Mouse (Mus musculus) cerebellum, adult 9-10 months (tissue): ENCODE results near the gene Actl6b.

ENCODE experiments used
- DNase-seq: peaks from one replicate; pipeline ENCODE4 v3.0.0; 2022

The Actl6b gene

DNA sequence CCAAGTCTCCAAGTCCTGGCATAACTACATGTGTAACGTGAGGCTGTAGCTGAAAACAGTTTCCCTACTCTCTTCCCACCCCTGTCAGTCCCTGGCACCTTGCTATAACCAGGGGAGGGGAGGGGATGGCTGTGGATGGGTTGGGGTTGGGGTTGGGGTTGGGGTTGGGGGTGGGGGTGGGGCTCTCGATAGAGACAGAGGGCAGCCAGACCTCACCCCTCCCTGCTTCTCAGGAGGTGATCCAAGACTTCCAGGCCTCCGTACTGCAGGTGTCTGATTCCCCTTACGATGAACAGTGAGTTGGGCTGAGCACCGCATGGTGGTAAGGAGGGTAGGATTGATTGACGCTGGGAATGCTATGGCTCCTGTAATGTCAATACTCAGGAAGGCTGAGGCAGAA is 12.4 kb downstream of the Actl6b start:
- no peak for DNase-seq

DNA sequence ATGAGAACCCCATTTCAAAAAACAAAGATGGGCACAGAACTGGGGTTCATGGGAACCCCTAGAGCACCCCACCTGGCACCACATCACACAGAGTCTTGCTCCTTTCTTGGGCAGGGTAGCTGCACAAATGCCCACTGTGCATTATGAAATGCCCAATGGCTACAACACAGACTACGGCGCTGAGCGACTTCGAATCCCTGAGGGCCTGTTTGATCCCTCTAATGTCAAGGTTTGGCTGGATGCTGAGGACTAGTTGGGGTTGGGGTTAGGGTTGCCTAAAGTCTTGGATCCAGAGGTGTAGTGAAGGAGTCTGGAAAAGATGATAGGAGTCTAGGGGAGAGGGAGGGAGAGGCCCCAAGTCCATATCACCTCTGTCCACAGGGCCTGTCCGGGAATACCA is 13.1 kb downstream of the Actl6b start:
- DNase-seq = no peak

DNA sequence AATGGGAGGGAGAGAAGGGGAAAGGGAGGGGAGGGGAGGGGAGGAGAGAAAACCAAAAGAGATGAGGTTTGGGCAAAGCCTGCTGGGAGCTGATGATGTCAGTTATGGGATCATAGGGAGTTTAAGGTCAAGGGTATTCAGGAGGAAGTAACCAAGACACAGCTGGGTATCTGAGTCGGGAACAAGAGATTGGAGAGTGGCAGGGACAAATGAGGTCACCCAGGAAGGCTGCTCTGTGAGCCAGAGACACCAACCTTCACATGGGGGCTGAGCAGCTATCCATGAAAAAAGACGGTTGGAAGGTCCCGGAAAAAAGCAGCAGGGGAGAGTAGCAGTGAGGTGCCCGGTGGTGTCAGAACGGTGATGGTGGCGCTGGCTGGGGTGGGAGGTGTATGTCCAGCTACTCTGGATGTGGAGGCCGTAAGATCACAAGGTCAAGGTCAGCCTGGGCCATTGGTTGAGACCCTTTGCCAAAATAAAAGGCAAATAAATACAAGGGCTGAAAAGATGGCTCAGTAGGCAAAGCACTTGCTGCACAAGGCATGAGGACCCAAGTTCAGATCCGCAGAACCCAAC is 15.0 kb downstream of the Actl6b start:
- no peak for DNase-seq

DNA sequence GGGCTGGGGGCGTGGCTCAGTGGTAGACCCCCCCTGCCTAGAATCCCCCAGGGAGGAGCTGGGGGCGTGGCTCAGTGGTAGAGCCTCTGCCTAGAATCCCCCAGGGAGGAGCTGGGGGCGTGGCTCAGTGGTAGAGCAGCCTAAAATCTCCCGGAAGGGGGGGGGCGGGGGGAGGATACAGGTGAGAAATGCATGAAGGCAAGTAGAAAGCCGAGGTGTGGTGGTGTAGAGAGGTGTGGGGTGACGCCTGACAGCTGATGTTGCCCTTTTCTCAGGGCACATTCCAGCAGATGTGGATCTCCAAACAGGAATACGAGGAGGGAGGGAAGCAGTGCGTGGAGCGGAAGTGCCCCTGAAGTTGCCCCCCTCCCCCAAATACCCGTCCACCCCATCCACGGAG is 15.7 kb downstream of the Actl6b start:
- DNase-seq = no peak

DNA sequence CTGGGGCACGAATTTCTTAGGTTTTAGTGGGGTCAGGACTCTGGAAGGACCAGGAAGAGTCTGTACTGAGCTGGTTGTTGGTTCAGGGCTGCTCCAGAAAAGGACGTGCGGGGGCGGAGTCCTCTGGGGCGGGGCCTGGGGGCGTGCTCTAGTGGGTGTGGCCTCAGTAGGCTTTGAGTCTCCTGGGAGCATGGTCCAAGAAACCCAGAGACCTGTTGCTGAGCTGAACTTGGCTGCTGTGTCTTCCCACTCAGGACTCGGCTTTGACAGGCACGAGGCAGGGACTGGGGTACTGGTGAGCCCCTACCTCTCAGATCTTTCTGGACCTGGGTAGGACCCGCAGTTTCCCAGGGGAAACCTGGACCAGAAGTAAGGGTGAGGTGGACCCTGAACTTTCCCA is 16.3 kb downstream of the Actl6b start, which contains the start of gene Tfr2:
Tfr2 (plus strand) TSS at position 176 of the 400 bp plus-strand sequence.
- no peak for DNase-seq

DNA sequence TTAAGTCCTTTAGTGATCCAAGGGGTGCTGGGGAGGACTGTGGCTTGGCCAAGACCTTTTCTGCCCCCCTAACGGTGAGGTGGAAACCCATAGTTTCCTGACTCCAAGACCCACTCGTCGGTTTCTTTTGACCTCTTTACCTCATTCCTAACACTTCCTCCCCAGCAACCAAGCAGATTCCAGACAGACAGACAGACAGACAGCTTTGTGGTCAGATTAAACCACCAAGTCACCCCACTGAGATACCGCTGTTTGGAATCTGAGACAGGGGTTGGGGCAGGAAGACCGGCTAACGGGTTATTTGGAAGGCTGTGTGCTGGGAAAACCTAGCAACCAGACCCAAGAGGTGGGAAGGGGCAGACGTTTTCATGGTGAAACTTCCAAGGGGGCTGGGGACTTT is 16.9 kb downstream of the Actl6b start:
- no peak for DNase-seq

DNA sequence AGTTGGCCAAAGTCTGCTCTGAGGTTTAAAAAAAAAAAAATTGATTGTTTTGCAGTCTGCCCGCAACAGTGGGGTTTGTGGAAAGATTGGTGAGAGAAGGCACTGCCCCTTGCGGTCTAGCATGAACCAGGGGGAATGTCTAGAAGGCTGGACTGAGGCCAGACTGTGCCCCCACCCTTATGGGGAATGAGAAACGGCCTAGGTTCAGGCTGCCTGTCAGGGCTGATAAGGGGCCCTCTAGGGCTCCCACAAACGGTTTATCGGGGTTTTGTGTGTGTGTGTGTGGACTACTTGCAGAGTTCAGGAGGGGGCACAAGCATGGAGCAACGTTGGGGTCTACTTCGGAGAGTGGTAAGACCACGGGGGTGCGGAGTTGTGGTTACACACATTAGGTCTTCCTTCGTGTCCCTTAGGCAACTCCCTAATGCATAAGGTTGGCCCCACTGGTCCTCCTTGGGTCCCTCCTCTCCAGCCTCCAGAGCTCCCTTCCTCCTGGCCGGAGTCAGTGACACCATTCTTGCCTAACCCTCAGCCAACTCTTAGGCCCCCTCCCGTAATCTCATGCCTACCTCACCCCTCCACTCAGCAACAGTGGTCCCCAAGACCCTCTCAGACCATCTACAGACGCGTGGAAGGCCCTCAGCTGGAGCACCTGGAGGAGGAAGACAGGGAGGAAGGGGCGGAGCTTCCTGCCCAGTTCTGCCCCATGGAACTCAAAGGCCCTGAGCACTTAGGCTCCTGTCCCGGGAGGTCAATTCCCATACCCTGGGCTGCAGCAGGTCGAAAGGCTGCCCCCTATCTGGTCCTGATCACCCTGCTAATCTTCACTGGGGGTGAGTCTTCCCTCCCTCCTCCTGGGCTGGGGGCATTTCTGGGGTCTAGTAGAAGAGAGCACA is 17.6 kb downstream of the Actl6b start:
- DNase-seq = no peak

DNA sequence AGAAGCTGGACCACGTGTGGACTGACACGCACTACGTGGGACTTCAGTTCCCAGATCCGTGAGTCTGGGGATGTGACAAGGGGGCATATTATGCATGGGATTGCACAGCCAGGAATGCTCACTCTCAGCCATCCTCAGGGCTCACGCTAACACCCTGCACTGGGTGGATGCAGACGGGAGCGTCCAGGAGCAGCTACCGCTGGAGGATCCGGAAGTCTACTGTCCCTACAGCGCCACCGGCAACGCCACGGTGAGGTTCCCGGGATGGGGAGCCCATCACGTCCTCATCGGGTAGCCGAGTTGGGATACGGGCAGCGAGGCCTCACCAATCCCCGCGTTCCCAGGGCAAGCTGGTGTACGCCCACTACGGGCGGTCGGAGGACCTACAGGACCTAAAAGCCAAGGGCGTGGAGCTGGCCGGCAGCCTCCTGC is 21.2 kb downstream of the Actl6b start:
- peak; percentile 84 for DNase-seq

DNA sequence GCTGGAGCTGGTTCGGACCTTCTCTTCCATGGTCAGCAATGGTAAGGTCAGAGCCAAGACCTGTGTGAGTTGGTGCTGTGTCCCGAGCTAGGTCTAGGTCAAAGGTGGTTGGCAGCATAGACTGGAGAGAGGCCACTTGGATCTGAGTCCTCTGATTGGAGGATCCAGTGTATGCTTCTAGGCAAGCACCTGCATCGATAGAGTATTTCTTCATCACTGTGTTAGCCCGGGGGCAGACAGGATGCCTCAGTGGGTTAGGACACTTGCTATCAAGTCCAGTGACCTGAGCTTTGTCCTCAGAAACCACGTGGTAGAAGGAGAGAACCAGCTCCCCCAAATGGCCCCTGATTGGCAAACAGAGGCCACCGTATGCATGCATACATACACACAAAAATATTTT is 26.9 kb downstream of the Actl6b start:
- no peak for DNase-seq

DNA sequence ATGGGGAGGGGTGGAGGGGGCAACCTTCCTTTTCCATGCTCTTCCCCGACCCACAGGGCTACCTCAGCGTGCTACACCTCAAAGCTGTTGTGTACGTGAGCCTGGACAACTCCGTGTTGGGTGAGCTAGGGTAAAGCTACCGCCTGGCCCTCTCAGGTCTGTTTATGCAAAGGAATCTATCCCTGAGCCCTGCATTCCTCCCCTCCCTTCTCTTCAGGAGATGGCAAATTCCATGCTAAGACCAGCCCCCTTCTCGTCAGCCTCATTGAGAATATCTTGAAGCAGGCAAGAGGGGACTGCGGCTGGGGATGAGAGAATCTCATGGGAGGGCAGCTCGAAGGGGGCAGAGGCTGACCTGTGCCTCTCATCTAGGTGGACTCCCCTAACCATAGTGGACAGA is 29.4 kb downstream of the Actl6b start:
- DNase-seq = no peak

DNA sequence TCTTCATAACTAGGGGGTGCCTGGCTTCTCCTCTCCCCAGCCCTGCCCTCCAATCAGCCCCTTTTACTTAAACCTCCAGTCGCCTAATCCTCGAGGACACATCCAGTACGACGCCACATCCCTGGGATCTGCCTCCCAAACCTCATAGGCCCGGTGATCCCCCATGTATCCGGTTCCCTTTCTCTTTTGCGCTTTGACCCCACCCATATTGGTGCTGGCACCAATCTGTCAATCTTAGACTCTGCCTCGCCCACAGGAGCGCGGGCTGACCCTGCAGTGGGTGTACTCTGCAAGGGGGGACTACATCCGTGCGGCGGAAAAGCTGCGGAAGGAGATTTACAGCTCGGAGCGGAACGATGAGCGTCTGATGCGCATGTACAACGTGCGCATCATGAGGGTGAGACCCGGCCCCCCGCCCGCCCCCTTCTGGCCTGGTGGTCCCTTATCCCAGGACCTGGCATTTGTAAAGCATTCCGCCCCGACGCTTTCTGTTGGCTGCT is 30.4 kb downstream of the Actl6b start:
- DNase-seq = no peak

DNA sequence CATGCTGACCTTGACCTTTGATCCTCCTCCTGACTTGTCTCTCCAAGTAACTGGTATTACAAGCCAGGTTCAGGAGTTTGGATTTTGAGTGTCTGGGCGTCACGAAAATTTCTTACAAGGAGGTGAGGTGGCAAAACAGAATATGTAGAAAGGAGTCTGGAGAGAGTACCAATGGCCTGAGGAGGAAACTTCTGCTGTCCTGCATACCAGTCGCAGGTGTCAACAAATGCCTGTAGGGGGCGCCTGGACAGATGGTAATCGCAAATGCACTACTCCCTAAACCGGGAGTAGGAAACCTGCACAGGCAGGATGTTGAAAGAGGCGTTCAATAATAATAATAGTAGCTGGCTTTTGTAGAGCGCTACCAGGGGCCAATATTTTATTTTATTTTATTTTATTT is 31.7 kb downstream of the Actl6b start:
- DNase-seq = peak; percentile 82

DNA sequence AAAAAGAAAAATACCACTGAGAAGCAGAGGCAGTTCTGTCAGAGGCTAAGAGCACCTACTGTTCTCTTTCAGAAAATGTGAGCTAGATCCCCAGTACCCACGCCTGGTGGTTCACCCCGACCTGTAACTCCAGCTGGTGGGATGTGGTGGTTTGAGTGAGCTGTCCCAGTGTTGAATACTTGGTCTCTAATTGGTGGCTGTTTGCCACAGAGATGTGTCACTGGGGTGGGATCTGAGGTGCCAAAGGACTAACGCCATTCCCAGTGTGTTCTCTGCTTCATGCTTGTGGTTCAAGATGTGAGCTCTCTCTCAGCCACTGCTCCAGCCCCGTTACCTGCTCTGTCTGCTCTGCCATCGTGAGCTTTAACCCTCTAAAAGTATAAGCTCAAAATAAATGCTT is 37.2 kb downstream of the Actl6b start:
- DNase-seq = no peak

DNA sequence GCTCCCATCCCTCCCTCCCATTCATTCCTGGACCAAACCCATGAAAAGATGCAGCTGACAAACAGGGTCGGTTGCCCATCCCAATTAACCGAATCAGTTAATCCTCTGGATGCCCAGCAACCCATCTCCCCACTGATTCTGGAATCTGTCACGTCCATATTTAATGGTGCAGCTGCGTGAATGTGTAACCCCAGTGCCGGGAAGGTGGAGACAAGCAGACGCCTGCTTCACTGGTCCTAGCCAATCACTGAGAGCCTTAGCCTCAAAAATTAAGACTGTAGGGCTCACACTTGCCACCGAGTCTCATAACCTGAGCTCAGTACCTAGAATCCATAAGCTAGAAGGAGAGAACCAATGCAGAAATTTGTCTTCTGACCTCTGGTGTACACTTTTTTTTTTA is 42.6 kb downstream of the Actl6b start:
- no peak for DNase-seq

DNA sequence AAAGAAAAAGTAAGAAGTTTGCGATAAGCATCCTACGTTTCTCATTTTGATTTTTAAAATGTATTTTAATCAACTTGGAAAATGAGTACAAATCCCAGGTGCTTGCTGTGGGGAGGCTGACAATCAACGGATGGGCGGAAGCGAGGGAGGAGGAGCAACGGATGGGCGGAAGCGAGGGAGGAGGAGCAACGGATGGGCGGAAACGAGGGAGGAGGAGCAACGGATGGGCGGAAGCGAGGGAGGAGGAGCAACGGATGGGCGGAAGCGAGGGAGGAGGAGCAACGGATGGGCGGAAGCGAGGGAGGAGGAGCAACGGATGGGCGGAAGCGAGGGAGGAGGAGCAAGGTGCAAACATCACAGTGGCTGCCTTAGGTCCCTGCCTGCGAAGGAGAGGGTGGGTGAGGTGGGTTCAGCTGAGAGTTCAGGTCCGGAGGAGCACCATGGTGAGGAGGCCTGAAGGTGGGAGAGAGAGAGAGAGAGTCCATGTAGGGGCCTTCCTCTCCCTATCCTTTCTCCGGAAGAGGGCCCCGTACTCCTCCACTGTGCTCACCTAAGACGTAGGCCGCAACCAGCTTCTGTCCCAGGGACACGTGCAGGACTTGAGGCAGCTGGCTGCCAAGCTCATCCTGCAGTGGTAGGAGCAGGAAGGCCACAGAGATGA is 43.4 kb downstream of the Actl6b start:
- DNase-seq = no peak

DNA sequence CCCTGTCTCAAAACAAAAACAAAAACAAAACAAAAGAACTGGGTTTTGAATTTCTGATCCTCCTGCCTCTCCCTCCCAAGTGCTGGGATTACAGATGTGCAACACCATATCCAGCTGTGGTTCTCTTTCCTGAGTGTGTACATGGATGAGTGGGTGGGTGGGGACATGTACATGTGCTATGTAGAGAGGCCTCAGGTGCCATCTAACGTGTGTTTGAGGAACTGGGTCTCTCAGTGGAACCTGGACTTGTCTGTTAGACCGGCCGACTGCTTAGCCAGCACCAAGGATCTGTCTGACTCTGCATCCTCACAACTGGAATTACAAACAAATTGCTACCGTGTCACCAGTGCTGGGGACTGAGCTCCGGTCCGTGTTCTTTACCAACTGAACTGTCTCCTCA is 44.3 kb downstream of the Actl6b start:
- no peak for DNase-seq

DNA sequence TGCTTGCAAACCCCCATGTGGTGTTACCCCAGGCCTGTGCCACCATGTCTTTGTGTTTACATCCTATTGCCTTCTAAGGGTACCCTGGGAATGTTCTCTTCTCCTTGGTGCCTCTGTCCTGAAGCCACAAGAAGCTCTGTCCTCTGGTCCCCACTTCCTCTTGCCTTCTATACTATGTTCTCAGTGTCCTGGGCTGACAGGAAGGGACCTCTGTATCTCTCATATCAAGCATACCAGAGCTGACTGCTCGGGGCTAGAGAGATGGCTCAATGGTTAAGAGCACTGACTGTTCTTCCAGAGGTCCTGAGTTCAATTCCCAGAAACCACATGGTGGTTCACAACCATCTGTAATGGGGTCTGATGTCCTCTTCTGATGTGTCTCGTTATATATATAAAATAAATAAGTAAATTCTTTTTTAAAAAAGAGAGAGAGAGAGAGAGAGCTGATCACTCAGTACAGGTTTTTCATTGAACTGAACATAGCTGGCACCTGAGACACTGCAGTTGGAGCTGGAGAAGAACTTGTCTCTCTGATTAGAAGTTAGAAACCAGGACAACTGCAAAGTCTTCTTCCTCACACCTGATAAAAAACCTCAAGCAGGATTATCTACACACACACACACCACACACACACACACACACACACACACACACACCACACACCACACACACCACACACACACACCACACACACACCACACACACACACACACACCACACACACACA is 44.9 kb downstream of the Actl6b start:
- DNase-seq = no peak

DNA sequence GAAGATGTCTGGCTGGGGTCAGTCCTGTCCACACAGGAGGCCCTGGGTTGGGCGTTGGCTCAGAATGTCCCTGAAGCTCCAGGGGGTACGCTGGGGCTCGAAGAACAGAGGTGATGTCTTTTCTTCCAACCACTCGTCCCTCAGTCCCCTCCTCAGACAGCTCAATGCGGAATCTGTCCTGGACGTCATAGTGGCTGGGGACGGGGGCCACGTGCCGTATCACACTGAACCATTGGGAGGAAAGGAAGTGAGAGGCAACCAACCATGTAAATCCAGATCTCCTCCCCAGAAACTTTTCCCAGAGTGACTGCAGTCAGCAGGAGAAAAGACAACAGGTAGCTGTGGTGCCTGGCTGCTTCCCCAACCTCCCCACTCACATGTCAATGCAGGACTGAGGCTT is 46.3 kb downstream of the Actl6b start:
- peak; percentile 42 for DNase-seq

DNA sequence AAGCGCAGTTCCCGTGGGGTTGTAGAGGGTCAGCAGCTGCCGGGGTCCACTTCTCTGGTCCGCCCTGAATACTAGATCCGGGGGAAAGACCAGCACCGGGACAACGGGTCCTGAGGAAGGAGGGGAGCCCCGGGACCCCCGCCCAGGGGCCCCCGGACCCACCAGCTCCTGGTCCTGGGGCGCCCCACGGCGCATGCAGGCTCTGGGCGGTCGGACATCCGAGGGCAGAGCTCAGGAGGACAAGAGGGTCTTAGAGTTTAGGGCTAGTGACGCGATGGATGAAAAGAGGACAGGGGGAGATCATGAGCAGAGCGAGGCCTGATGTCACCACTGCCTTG is 46.9 kb downstream of the Actl6b start:
- DNase-seq = no peak

DNA sequence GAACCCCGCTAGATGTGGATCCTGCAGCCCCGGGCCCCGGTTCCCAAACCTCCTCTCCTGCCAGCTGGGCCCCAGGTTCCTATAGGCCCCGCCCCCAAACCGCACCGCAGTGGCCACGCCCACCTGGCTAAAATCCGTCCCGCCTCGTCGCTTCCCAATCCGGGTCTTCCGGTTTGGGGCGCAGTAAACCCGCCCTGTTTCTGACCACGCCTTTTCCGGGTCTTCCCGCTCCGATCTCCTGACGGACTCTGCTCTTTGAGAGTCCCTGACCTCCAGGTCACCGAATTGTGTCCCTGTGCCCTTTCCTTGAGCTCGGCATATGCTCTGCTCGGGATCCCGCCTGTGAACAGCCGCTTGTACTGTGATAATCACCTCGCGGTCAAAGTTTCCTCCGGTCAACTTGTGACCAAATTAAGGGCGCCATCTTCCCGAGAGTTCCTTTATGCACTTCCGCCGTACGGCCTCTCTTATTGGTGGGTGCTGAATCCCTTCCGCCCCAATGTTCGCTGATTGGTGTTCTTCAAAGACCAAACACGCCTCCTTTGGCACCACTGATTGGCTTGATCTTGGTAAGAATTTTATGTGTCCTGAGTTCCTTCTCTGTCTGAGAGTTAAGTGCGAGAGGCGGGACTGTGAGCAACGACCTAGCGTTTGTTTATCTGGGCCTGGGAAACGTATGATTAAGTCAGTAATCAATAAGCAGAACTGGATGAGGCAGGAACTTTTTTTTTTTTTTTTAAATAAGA is 47.5 kb downstream of the Actl6b start, which contains the start of gene Mospd3:
Mospd3 (minus strand) TSS at position 440 of the 746 bp plus-strand sequence.
- peak; percentile 98 for DNase-seq

DNA sequence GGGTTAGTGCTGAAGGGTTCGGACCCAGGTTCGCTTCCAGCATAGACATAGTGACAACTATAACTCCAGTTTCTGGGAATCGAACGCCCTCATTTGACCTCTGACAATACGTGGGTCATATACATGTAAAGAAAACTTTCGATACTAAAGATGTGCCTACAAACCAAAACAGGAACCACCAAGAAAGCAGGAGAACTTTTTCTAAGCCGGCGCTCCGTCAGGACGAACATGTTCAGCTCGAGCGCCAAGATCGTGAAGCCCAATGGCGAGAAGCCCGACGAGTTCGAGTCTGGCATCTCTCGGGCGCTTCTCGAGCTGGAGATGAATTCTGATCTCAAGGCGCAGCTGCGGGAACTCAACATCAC is 48.0 kb downstream of the Actl6b start:
- no peak for DNase-seq

DNA sequence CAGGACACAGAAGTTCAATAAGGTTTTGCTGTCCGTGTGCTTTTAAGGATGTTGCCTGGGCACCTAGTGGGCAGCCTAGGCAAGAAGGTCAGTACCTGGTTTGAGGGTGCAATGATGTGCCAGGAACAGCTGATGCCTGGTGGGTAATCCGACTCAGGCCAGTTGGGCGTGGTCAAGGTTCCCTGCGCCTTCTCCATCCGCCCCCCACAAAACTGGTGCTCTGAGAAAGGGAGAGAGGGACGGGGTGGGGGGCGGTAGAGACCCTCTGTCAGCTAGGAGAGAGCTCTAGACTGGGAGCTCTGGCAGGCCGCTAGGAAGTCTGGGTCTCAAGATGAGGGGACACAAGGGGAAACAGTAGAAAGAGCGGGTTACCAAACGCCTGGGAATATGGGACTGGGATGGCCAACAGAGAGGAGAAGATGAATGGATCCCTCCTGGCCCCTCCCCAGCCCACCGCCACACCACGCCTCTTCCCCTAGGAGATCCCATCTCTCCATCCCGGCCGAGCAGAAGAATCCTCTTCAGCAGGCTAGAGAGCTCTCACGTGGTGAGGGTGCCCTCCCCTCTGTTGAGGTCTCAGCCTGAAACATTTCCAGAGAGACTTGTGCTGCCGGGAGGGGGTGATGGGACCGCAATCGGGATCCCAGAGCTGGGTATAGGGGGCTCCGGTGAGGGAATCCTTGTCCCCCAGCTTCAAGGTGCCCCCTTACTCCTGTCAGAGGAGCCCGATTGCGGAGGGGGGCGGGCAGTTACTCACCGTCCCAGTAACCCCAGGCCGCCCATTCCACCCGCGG is 54.7 kb downstream of the Actl6b start:
- DNase-seq = no peak
